In the genomic region with DNA sequence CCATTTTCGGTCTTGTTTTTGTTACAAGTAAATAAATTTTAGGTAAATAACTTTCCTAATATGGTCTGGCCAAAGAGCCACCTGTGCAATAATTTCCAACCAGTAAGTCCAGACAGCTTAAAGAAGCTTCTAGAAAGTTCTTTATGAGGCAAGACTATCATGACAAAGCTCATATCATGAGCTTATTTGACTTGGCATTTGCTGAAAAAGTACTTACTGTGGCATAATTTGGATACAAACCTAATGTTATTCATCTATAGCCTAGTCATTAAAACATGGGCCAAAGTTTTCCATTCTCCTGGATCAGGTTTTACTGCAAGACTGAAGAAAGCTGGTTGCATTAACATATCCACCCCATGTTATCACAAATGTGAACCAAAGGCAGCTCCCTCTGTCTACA, we compare ENCODE assay signal across 29 mouse cellular contexts.
"Had no signal": no experiment of that assay in that cellular context is flagged by ENCODE, and none has a peak within 500 bp of the region (broad histone marks: within the 10 kb centered on the region; RNA-seq: fewer than 3 reads in every experiment).

No protein-coding gene starts in this region.

- H3K4me3 ChIP-seq: limb, embryonic 10.5 days; limb, embryonic 12.5 days; limb, embryonic 13.5 days; limb, embryonic 15.5 days; liver, embryonic 12.5 days; liver, embryonic 13.5 days; liver, embryonic 15.5 days; lung, embryonic 15.5 days; megakaryocyte, embryonic 14.5 days; midbrain, embryonic 10.5 days; midbrain, embryonic 12.5 days; midbrain, embryonic 13.5 days; midbrain, embryonic 15.5 days; myocyte had no signal

- H3K36me3 ChIP-seq: limb, embryonic 10.5 days; limb, embryonic 12.5 days; limb, embryonic 13.5 days; limb, embryonic 15.5 days; liver, embryonic 12.5 days; liver, embryonic 13.5 days; liver, embryonic 15.5 days; lung, embryonic 15.5 days; midbrain, embryonic 10.5 days; midbrain, embryonic 12.5 days; midbrain, embryonic 13.5 days; midbrain, embryonic 15.5 days had no signal

- H3K9ac ChIP-seq: limb, embryonic 12.5 days; limb, embryonic 13.5 days; limb, embryonic 15.5 days; liver, embryonic 12.5 days; liver, embryonic 13.5 days; liver, embryonic 14.5 days; liver, embryonic 15.5 days; liver, postnatal 0 days; lung, embryonic 14.5 days; lung, embryonic 15.5 days; midbrain, embryonic 12.5 days; midbrain, embryonic 13.5 days; midbrain, embryonic 15.5 days had no signal

- ATAC-seq: liver, embryonic 12.5 days; liver, postnatal 0 days; lung, postnatal 0 days; midbrain, embryonic 13.5 days; midbrain, embryonic 15.5 days; midbrain, embryonic 16.5 days had no signal

- H3K4me1 ChIP-seq: liver, embryonic 12.5 days; liver, embryonic 13.5 days; liver, embryonic 15.5 days; midbrain, embryonic 15.5 days had no signal

- H3K9me3 ChIP-seq: limb, embryonic 10.5 days; limb, embryonic 12.5 days; limb, embryonic 15.5 days; liver, embryonic 12.5 days; liver, embryonic 13.5 days; liver, embryonic 15.5 days; lung, embryonic 15.5 days; megakaryocyte, embryonic 14.5 days; midbrain, embryonic 10.5 days; midbrain, embryonic 12.5 days; midbrain, embryonic 13.5 days; midbrain, embryonic 15.5 days had no signal

- H3K27ac ChIP-seq: limb, embryonic 10.5 days; limb, embryonic 12.5 days; limb, embryonic 13.5 days; limb, embryonic 15.5 days; liver, embryonic 12.5 days; liver, embryonic 13.5 days; liver, embryonic 14.5 days; liver, embryonic 15.5 days; lung, embryonic 15.5 days; macrophage; midbrain, embryonic 10.5 days; midbrain, embryonic 12.5 days; midbrain, embryonic 13.5 days; midbrain, embryonic 15.5 days had no signal

- H3K4me2 ChIP-seq: limb, embryonic 12.5 days; limb, embryonic 13.5 days; limb, embryonic 15.5 days; liver, embryonic 11.5 days; liver, embryonic 12.5 days; liver, embryonic 13.5 days; liver, embryonic 15.5 days; lung, embryonic 14.5 days; lung, embryonic 15.5 days; midbrain, embryonic 11.5 days; midbrain, embryonic 12.5 days; midbrain, embryonic 13.5 days; midbrain, embryonic 15.5 days had no signal

- H3K27me3 ChIP-seq: limb, embryonic 12.5 days; limb, embryonic 13.5 days; limb, embryonic 15.5 days; liver, embryonic 12.5 days; liver, embryonic 13.5 days; liver, embryonic 15.5 days; lung, embryonic 15.5 days; megakaryocyte, embryonic 14.5 days; midbrain, embryonic 12.5 days; midbrain, embryonic 13.5 days; midbrain, embryonic 15.5 days had no signal

- DNase-seq: left cerebral cortex, postnatal 4 days; liver; liver, embryonic 13.5 days; liver, postnatal 0 days; lung, adult 18-20 months; lung, adult 2 months; lung, postnatal 14 days; lung, postnatal 36 days; midbrain, embryonic 14.5 days had no signal
